Mouse (Mus musculus) lung, adult 18-20 months (tissue): ENCODE data around the gene Gm10717.
"Not testable (repeated sequence)": the region's sequence is repeated elsewhere in the genome, so short reads cannot be mapped to it uniquely, and the experiment has no call there.

Experiments
- DNase-seq, 2 experiments: peaks; one replicate each; pipeline ENCODE4 v3.0.0; 2022; ENCODE audit warnings: mixed read lengths in 2 of 2

Gm10717 gene

DNA sequence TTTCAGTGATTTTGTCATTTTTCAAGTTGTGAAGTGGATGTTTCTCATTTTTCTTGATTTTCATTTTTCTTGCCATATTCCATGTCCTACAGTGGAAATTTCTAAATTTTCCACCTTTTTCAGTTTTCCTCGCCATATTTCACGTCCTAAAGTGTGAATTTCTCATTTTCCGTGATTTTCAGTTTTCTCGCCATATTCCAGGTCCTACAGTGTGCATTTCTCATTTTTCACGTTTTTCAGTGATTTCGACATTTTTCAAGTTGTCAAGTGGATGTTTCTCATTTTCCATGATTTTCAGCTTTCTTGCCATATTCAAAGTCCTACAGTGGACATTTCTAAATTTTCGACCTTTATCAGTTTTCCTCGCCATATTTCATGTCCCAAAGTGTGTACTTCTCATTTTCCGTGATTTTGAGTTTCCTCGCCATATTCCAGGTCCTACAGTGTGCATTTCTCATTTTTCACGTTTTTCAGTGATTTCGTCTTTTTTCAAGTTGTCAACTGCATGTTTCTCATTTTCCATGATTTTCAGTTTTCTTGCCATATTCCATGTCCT, at the start of gene Gm10717:
TSS of gene Gm10717 (plus strand) at position 506 of the 556 bp plus-strand sequence.
- DNase-seq = peak; percentile 16 to 18

DNA sequence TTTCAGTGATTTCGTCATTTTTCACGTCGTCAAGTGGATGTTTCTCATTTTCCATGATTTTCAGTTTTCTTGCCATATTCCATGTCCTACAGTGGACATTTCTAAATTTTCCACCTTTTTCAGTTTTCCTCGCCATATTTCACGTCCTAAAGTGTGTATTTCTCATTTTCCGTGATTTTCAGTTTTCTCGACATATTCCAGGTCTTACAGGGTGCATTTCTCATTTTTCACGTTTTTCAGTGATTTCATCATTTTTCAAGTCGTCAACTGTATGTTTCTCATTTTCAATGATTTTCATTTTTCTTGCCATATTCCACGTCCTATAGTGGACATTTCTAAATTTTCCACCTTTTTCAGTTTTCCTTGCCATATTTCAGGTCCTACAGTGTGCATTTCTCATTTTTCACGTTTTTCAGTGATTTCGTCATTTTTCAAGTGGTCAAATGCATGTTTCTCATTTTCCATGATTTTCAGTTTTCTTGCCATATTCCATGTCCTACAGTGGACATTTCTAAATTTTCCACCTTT, 24.7 kb upstream of the Gm10717 start, which contains the start of gene Gm10722:
TSS of gene Gm10722 (plus strand) at position 478 of the 528 bp plus-strand sequence.
- DNase-seq = peak in 1 of 2 experiments; percentile 7

DNA sequence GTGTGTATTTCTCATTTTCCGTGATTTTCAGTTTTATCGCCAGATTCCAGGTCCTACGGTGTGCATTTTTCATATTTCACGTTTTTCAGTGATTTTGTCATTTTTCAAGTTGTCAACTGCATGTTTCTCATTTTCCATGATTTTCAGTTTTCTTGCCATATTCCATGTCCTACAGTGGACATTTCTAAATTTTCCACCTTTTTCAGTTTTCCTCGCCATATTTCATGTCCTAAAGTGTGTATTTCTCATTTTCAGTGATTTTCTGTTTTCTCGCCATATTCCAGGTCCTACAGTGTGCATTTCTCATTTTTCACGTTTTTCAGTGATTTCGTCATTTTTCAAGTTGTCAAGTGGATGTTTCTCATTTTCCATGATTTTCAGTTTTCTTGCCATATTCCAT, 24.2 kb upstream of the Gm10717 start:
- DNase-seq = not testable (repeated sequence)

DNA sequence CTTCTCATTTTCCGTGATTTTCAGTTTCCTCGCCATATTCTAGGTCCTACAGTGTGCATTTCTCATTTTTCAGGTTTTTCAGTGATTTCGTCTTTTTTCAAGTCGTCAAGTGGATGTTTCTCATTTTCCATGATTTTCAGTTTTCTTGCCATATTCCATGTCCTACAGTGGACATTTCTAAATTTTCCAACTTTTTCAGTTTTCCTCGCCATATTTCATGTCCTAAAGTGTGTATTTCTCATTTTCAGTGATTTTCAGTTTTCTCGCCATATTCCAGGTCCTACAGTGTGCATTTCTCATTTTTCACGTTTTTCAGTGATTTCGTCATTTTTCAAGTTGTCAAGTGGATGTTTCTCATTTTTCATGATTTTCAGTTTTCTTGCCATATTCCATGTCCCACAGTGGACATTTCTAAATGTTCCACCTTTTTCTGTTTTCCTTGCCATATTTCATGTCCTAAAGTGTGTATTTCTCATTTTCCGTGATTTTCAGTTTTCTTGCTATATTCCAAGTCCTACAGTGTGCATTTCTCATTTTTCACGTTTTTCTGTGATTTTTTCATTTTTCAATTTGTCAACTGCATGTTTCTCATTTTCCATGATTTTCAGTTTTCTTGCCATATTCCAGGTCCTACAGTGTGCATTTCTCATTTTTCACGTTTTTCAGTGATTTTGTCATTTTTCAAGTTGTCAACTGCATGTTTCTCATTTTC, 23.1 kb upstream of the Gm10717 start:
- peak; percentile 72 to 94 for DNase-seq

DNA sequence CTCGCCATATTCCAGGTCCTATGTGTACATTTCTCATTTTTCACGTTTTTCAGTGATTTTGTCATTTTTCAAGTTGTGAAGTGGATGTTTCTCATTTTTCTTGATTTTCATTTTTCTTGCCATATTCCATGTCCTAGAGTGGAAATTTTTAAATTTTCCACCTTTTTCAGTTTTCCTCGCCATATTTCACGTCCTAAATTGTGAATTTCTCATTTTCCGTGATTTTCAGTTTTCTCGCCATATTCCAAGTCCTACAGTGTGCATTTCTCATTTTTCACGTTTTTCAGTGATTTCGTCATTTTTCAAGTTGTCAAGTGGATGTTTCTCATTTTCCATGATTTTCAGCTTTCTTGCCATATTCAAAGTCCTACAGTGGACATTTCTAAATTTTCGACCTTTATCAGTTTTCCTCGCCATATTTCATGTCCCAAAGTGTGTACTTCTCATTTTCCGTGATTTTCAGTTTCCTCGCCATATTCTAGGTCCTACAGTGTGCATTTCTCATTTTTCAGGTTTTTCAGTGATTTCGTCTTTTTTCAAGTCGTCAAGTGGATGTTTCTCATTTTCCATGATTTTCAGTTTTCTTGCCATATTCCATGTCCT, 22.3 kb upstream of the Gm10717 start, which contains the start of gene Gm11168:
TSS of gene Gm11168 (plus strand) at position 553 of the 603 bp plus-strand sequence.
- DNase-seq = not testable (repeated sequence)

DNA sequence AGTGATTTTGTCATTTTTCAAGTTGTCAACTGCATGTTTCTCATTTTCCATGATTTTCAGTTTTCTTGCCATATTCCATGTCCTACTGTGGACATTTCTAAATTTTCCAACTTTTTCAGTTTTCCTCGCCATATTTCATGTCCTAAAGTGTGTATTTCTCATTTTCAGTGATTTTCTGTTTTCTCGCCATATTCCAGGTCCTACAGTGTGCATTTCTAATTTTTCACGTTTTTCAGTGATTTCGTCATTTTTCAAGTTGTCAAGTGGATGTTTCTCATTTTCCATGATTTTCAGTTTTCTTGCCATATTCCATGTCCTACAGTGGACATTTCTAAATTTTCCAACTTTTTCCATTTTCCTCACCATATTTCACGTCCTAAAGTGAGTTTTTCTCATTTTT, 19.0 kb upstream of the Gm10717 start:
- DNase-seq = not testable (repeated sequence)

DNA sequence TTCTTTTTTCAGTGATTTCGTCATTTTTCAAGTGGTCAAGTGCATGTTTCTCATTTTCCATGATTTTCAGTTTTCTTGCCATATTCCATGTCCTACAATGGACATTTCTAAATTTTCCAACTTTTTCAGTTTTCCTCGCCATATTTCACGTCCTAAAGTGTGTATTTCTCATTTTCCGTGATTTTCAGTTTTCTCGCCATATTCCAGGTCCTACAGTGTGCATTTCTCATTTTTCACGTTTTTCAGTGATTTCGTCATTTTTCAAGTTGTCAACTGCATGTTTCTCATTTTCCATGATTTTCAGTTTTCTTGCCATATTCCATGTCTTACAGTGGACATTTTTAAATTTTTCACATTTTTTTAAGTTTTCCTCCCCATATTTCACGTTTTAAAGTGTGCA, 18.6 kb upstream of the Gm10717 start:
- peak; percentile 74 to 76 for DNase-seq

DNA sequence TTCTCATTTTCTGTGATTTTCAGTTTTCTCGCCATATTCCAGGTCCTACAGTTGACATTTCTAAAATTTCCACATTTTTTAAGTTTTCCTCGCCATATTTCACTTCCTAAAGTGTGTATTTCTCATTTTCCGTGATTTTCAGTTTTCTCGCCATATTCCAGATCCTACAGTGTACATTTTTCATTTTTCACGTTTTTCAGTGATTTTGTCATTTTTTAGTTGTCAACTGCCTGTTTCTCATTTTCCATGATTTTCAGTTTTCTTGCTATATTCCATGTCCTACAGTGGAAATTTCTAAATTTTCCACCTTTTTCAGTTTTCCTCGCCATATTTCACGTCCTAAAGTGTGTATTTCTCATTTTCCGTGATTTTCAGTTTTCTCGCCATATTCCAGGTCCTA, 17.9 kb upstream of the Gm10717 start:
- DNase-seq = not testable (repeated sequence)

DNA sequence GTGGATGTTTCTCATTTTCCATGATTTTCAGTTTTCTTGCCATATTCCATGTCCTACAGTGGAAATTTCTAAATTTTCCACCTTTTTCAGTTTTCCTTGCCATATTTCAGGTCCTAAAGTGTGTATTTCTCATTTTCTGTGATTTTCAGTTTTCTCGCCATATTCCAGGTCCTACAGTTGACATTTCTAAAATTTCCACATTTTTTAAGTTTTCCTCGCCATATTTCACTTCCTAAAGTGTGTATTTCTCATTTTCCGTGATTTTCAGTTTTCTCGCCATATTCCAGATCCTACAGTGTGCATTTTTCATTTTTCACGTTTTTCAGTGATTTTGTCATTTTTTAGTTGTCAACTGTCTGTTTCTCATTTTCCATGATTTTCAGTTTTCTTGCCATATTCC, 15.9 kb upstream of the Gm10717 start:
- not testable (repeated sequence) for DNase-seq

DNA sequence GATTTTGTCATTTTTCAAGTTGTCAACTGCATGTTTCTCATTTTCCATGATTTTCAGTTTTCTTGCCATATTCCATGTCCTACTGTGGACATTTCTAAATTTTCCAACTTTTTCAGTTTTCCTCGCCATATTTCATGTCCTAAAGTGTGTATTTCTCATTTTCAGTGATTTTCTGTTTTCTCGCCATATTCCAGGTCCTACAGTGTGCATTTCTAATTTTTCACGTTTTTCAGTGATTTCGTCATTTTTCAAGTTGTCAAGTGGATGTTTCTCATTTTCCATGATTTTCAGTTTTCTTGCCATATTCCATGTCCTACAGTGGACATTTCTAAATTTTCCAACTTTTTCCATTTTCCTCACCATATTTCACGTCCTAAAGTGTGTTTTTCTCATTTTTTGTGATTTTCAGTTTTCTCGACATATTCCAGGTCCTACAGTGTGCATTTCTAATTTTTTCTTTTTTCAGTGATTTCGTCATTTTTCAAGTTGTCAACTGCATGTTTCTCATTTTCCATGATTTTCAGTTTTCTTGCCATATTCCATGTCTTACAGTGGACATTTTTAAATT, 13.1 kb upstream of the Gm10717 start:
- DNase-seq = not testable (repeated sequence)

DNA sequence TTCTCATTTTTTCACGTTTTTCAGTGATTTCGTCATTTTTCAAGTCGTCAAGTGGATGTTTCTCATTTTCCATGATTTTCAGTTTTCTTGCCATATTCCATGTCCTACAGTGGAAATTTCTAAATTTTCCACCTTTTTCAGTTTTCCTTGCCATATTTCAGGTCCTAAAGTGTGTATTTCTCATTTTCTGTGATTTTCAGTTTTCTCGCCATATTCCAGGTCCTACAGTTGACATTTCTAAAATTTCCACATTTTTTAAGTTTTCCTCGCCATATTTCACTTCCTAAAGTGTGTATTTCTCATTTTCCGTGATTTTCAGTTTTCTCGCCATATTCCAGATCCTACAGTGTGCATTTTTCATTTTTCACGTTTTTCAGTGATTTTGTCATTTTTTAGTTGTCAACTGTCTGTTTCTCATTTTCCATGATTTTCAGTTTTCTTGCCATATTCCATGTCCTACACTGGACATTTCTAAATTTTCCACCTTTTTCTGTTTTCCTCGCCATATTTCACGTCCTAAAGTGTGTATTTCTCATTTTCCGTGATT, 12.4 kb upstream of the Gm10717 start, which contains the start of gene Gm10721:
TSS of gene Gm10721 (plus strand) at position 408 of the 547 bp plus-strand sequence.
- not testable (repeated sequence) for DNase-seq

DNA sequence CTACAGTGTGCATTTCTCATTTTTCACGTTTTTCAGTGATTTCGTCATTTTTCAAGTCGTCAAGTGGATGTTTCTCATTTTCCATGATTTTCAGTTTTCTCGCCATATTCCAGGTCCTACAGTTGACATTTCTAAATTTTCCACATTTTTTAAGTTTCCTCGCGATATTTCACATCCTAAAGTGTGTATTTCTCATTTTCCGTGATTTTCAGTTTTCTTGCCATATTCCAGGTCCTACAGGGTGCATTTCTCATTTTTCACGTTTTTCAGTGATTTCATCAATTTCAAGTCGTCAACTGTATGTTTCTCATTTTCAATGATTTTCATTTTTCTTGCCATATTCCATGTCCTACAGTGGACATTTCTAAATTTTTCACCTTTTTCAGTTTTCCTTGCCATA, 9.9 kb upstream of the Gm10717 start, which contains the start of gene Gm10720:
TSS of gene Gm10720 (plus strand) at position 301 of the 400 bp plus-strand sequence.
- DNase-seq = not testable (repeated sequence)

DNA sequence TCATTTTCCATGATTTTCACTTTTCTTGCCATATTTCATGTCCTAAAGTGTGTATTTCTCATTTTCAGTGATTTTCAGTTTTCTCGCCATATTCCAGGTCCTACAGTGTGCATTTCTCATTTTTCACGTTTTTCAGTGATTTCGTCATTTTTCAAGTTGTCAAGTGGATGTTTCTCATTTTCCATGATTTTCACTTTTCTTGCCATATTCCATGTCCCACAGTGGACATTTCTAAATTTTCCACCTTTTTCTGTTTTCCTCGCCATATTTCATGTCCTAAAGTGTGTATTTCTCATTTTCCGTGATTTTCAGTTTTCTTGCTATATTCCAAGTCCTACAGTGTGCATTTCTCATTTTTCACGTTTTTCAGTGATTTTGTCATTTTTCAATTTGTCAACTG, 9.3 kb upstream of the Gm10717 start:
- not testable (repeated sequence) for DNase-seq

DNA sequence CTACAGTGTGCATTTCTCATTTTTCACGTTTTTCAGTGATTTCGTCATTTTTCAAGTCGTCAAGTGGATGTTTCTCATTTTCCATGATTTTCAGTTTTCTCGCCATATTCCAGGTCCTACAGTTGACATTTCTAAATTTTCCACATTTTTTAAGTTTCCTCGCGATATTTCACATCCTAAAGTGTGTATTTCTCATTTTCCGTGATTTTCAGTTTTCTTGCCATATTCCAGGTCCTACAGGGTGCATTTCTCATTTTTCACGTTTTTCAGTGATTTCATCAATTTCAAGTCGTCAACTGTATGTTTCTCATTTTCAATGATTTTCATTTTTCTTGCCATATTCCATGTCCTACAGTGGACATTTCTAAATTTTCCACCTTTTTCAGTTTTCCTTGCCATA, 8.1 kb upstream of the Gm10717 start, which contains the start of gene Gm10719:
TSS of gene Gm10719 (plus strand) at position 301 of the 400 bp plus-strand sequence.
- DNase-seq = not testable (repeated sequence)

DNA sequence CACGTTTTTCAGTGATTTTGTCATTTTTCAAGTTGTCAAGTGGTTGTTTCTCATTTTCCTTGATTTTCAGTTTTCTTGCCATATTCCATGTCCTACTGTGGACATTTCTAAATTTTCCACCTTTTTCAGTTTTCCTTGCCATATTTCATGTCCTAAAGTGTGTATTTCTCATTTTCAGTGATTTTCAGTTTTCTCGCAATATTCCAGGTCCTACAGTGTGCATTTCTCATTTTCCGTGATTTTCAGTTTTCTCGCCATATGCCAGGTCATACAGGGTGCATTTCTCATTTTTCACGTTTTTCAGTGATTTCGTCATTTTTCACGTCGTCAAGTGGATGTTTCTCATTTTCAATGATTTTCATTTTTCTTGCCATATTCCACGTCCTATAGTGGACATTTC, 6.3 kb upstream of the Gm10717 start:
- not testable (repeated sequence) for DNase-seq

DNA sequence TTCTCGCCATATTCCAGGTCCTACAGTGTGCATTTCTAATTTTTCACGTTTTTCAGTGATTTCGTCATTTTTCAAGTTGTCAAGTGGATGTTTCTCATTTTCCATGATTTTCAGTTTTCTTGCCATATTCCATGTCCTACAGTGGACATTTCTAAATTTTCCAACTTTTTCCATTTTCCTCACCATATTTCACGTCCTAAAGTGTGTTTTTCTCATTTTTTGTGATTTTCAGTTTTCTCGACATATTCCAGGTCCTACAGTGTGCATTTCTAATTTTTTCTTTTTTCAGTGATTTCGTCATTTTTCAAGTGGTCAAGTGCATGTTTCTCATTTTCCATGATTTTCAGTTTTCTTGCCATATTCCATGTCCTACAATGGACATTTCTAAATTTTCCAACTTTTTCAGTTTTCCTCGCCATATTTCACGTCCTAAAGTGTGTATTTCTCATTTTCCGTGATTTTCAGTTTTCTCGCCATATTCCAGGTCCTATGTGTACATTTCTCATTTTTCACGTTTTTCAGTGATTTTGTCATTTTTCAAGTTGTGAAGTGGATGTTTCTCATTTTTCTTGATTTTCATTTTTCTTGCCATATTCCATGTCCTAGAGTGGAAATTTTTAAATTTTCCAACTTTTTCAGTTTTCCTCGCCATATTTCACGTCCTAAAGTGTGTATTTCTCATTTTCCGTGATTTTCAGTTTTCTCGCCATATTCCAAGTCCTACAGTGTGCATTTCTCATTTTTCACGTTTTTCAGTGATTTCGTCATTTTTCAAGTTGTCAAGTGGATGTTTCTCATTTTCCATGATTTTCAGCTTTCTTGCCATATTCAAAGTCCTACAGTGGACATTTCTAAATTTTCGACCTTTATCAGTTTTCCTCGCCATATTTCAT, 5.1 kb upstream of the Gm10717 start:
- DNase-seq = peak; percentile 4 to 38

DNA sequence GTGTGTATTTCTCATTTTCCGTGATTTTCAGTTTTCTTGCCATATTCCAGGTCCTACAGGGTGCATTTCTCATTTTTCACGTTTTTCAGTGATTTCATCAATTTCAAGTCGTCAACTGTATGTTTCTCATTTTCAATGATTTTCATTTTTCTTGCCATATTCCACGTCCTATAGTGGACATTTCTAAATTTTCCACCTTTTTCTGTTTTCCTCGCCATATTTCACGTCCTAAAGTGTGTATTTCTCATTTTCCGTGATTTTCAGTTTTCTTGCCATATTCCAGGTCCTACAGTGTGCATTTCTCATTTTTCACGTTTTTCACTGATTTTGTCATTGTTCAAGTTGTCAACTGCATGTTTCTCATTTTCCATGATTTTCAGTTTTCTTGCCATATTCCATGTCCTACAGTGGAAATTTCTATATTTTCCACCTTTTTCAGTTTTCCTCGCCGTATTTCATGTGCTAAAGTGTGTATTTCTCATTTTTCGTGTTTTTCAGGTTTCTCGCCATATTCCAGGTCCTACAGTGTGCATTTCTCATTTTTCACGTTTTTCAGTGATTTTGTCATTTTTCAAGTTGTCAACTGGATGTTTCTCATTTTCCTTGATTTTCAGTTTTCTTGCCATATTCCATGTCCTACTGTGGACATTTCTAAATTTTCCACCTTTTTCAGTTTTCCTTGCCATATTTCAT, 2.8 kb upstream of the Gm10717 start:
- peak in 1 of 2 experiments; percentile 55 for DNase-seq

DNA sequence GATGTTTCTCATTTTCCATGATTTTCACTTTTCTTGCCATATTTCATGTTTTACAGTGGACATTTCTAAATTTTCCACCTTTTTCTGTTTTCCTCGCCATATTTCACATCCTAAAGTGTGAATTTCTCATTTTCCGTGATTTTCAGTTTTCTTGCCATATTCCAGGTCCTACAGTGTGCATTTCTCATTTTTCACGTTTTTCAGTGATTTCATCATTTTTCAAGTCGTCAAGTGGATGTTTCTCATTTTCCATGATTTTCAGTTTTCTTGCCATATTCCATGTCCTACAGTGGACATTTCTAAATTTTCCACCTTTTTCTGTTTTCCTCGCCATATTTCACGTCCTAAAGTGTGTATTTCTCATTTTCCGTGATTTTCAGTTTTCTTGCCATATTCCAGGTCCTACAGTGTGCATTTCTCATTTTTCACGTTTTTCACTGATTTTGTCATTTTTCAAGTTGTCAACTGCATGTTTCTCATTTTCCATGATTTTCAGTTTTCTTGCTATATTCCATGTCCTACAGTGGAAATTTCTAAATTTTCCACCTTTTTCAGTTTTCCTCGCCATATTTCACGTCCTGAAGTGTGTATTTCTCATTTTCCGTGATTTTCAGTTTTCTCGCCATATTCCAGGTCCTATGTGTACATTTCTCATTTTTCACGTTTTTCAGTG, 1.8 kb upstream of the Gm10717 start, which contains the start of gene Gm10718:
TSS of gene Gm10718 (plus strand) at position 236 of the 673 bp plus-strand sequence.
- DNase-seq = not testable (repeated sequence)

DNA sequence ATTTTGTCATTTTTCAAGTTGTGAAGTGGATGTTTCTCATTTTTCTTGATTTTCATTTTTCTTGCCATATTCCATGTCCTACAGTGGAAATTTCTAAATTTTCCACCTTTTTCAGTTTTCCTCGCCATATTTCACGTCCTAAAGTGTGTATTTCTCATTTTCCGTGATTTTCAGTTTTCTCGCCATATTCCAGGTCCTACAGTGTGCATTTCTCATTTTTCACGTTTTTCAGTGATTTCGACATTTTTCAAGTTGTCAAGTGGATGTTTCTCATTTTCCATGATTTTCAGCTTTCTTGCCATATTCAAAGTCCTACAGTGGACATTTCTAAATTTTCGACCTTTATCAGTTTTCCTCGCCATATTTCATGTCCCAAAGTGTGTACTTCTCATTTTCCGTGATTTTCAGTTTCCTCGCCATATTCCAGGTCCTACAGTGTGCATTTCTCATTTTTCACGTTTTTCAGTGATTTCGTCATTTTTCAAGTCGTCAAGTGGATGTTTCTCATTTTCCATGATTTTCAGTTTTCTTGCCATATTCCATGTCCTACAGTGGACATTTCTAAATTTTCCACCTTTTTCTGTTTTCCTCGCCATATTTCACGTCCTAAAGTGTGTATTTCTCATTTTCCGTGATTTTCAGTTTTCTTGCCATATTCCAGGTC, 1.1 kb upstream of the Gm10717 start:
- DNase-seq = peak; percentile 46 to 64
